Mouse (Mus musculus) MEL-GATA-1-ER (cell line): ENCODE results near the gene Eomes.

ENCODE experiments used
- DNase-seq: peaks from one replicate; pipeline ENCODE4 v3.0.0-alpha.2; 2012; ENCODE audit warnings: low read depth; ENCODE audit errors: extremely low read depth

Eomes gene

GRCm38 (mm10) chr9:118477961-118478360, at the start of gene Eomes:
TSS of gene Eomes (plus strand) at chr9:118478212.
- DNase-seq, result no peak

- DNase-seq, result no peak
Measured at GRCm38 (mm10) chr9:118444809-118445208, 33.2 kb upstream of the Eomes start.

GRCm38 (mm10) chr9:118449336-118449735, 28.7 kb upstream of the Eomes start:
- DNase-seq, result no peak

DNA sequence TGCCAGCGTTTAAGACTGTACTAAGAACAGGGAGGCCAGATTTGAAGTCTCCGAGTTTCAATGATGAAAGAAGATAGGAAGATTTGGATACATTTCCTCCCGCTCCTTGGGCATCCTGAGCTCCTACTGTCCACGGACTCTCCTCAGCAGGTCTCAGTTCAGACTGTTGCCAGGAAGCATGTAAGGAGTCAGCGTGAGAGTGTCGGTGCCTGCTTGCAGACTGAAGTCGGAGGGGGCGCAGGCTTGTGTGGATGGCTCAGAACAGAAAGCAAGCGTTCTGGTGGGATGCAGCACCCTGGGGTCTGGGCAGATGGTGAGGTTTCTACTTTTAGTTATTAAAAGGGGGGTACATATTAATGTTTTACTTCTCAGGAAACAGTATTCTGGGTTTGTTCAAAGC, 24.6 kb upstream of the Eomes start:
- DNase-seq, result no peak

- no peak for DNase-seq
Measured at GRCm38 (mm10) chr9:118455188-118455845, 22.7 kb upstream of the Eomes start.

DNA sequence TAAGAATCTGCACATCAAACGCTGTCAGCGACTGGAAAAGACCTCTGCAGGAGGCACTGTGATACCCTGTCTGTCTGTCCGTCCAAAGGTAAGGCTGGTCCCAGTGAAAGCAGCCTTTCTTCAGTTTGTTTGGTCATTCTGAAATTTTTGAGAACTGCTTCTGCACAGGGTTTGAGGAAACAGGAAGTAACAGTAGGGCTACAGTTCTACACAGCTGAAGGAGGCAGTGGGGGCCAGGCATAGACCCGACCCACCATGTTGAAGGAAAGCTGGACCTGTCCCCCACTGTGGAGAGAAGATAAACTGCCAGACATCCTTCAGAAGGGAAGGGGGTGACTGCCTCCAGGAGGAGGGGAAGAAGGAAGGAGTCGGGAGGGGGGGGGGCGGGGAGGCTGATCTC, 21.6 kb upstream of the Eomes start:
- DNase-seq, result peak; percentile 6

GRCm38 (mm10) chr9:118458039-118458438, 20.0 kb upstream of the Eomes start:
- no peak for DNase-seq

GRCm38 (mm10) chr9:118464031-118464430, 14.0 kb upstream of the Eomes start:
- no peak for DNase-seq

GRCm38 (mm10) chr9:118468301-118468700, 9.7 kb upstream of the Eomes start:
- DNase-seq, result no peak

DNA sequence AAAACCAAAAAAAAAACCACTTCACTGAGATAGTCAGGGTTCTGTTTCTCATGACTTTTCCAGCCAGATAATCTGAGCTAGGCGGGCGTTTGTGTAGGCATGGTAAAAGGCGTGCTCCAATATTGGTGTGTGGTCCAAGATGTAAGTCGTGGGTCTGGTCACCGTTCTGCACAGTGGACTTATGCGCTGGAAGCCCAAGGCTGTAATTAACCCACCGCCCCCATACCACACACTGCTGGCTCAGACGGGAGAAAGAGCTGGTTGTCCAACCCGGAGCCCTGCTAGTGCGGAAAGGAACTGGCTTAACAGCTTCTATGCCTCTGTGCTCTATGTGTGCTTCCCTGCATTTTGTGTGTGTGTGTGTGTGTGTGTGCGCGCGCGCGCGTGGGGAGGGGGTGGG, 8.7 kb upstream of the Eomes start:
- DNase-seq, result no peak

- DNase-seq, result no peak
Measured at GRCm38 (mm10) chr9:118471296-118471695, 6.7 kb upstream of the Eomes start.

DNA sequence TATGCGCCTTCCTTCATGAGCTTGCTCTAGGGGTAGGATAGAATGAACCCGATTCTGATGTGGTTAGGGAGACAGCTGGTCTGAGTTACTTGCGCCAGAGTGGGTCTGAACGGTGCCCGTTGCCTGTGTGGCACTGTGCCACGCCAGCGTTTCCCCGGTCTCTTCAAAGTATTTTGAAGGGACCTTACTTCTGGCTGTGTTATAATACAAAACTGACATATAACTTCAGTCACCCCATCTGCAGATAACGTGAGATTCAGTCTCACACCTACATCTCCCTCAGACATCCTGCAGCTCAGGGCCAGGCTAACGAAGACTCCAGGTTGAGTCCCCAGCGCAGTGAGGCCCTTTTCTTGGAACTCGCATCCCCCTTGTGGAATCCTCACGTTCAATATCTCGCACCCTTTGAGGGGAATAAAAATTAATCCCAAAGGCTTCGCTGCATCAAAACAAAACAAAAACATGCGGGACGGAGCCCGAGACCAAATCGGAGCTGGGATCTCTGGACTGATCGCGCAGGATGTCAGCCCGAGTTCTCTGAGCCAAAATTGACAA, 1.7 kb upstream of the Eomes start:
- DNase-seq, result no peak

- DNase-seq, result no peak
Measured at GRCm38 (mm10) chr9:118476766-118477271, 1.2 kb upstream of the Eomes start.

- no peak for DNase-seq
Measured at GRCm38 (mm10) chr9:118477281-118477931, 606 bp upstream of the Eomes start.

DNA sequence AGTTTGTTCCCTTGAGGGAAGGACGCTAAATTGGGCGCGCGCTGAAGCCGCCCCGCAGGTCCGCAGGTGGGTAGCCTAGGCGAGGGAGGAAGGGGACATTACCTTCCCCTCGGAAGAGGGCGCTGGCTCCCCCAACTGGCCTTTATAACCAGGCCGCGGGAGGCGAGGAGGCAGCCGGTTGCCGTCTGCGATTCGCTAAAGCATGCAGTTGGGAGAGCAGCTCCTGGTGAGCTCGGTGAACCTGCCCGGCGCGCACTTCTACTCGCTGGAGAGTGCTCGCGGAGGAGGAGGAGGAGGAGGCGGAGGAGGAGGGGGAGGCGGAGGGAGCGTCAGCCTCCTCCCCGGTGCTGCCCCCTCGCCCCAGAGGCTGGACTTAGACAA, 436 bp downstream of the Eomes start:
- DNase-seq, result no peak

DNA sequence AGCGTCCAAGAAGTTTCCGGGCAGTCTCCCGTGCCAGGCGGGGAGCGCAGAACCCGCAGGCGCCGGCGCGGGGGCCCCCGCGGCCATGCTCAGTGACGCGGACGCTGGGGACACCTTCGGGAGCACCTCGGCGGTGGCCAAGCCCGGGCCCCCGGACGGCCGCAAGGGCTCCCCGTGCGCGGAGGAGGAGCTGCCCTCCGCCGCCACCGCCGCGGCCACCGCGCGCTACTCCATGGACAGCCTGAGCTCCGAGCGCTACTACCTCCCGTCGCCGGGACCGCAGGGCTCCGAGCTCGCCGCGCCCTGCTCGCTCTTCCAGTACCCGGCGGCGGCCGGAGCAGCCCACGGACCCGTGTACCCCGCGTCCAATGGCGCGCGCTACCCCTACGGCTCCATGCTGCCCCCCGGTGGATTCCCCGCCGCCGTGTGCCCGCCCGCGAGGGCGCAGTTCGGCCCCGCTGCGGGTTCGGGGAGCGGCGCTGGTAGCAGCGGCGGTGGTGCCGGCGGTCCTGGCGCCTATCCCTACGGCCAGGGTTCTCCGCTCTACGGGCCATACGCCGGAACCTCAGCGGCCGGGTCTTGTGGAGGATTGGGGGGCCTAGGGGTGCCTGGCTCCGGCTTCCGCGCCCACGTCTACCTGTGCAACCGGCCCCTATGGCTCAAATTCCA, 961 bp downstream of the Eomes start:
- no peak for DNase-seq

- DNase-seq, result no peak
Measured at GRCm38 (mm10) chr9:118479508-118480291, 1.7 kb downstream of the Eomes start.

- no peak for DNase-seq
Measured at GRCm38 (mm10) chr9:118480292-118480690, 2.3 kb downstream of the Eomes start.

DNA sequence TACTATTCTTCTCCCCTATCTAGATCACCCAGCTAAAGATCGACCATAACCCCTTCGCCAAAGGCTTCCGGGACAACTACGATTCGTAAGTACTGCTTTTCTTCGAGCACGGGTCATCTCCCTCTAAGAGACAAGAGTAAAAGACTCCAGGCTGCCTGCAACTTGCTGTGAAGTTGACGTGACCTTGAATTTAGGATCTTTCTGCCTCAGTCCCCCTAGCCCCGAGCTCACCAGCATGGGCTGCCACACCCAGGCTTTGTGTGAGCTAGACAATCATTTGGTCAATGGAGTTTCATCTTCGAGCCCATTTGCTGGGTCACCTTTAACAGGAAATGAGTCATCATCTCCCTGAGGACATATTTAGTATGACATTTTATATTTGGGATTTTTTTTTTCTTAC, 4.2 kb downstream of the Eomes start:
- DNase-seq, result no peak

- no peak for DNase-seq
Measured at GRCm38 (mm10) chr9:118486361-118487095, 8.5 kb downstream of the Eomes start.

- no peak for DNase-seq
Measured at GRCm38 (mm10) chr9:118487096-118487395, 9.0 kb downstream of the Eomes start.
